Mouse (Mus musculus) frontal cortex, postnatal 36 days (tissue): ENCODE measurements around the gene Ezh1.
A peak's percentile ranks its signal among the peaks of the same experiment; 100 is the strongest.

Experiments used
- DNase-seq, 2 experiments: peaks; one replicate each; pipeline ENCODE4 v3.0.0; 2022; ENCODE audit warnings: low spot score in 2 of 2

Gene Ezh1

DNA sequence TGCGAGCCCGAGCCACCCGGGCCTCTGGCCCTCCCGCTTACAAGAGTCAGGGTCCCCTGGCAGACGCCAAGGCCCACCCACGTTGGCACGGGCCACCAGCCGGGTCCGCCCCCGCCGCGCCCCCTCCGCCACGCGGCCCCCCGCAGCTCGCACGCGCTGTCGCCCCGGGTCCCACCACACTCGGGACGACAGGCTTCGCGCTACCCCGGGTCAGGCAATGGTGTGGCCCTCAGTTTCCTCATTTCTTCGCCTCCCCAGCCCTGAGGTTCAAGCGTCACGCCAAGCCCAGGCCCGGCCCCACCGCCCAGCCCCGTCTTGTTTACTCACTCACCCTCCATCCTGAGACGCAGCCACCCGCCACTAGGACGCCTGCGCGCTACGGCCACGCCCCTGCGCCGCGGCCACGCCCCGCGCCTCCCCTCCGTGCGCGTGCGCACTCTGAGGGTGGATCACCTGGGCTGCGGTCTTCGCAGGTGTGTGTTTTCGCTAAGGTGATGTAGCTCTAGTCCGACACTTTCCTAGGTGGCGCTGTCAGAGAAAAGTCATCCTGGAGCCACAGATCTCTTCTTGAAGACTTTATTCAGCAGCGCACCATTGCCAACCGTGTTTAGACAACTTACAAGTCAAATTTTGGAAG is at the start of gene Ezh1:
Ezh1 (minus strand) TSS at position 399 of the 637 bp plus-strand sequence.
- peak; percentile 88 to 92 for DNase-seq

DNA sequence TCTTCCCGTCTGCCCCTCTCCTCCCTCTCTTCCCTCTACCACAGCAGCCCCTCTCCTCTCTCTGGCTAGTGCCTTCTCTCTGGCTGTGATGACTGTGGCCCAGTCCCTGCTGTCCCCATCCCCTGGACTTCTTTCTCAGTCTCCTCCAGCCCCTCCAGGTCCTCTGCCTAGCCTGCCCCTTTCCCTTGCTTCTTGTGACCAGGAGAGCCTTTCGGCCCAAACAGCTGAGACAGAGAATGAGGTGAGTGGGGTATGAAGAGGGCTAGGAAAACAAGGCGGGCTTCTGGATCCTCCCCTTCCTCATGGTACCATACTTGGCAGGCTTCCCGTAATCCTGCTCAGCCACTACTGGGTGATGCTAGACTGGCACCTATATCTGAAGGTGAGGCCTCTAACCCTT is 49.0 kb upstream of the Ezh1 start:
- DNase-seq: no peak

DNA sequence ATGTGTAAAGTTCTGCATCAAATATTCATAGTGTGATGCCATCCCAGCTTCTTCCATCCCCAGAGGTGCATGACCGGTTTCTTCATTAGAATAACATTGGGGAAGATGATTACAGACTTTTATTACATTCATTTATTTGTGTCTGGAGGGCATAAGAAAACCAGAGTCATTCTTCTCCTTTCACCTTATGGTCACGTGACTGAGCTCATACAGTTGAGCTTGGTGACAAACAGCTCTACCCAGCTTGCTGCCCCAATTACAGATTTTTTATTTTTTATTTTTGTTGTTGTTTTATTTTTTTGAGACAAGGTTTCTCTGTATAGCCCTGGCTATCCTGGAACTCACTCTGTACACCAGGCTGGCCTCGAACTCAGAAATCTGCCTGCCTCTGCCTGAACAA is 46.2 kb upstream of the Ezh1 start:
- DNase-seq: no peak

DNA sequence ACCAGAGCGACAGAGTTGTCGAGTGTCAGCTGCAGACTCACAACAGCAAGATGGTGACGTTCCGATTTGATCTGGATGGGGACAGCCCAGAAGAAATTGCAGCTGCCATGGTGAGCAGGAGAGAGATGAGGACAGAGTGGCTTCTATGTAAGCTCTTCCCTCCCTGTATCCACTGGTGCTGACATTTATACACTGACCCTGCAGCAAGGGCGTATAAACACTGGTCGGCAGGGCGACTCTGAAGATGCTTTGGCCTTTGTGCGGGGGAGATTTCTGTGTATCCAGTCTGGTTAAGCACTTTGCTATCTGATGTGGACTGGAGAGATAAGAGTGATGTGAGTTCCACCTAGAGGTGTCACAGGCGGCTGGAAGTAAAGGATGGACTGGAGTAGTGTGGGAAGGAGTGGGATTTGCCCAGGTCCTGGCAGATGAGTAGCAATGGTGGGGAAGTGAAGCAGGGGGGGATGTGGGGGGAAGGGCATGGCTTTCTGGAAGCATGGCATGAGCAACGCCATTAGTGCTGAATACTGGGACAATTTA is 43.4 kb upstream of the Ezh1 start:
- no peak for DNase-seq

DNA sequence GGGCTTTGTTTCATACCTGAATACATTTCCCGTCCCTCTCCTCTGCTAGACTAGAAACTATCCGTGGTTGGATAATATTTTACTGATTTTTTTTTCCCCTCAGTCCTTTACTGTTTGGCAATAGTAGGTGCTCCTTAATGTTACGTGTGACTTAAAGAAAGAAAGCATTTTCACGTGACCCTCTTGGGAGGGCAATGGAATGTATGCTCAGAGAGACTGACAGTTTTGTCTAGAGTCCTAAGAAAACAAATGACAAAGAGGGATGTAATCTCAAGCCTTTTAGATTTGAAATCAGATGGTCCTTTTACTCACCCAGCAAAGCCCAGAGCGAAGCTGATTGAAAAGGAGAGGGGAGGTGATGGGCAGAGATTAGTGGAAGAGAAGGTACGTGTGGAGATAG is 39.6 kb upstream of the Ezh1 start:
- DNase-seq: no peak

GRCm38 (mm10) chr11:101264954-101265471 is 38.8 kb upstream of the Ezh1 start:
- no peak for DNase-seq

DNA sequence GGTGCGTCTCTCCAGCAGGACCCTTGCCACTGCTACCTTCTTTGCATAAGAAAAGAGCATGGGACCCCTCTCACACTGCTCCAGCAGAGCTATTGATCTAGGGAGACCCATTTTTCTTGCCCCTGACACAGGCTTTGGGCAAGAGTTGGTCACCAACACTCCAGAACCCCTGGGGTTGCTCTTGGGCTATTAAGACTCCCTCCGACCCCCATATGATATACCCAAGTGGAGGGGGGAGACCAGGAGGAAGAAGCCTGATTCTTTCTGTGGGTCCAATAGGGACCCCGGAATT is 37.7 kb upstream of the Ezh1 start:
- no peak for DNase-seq

DNA sequence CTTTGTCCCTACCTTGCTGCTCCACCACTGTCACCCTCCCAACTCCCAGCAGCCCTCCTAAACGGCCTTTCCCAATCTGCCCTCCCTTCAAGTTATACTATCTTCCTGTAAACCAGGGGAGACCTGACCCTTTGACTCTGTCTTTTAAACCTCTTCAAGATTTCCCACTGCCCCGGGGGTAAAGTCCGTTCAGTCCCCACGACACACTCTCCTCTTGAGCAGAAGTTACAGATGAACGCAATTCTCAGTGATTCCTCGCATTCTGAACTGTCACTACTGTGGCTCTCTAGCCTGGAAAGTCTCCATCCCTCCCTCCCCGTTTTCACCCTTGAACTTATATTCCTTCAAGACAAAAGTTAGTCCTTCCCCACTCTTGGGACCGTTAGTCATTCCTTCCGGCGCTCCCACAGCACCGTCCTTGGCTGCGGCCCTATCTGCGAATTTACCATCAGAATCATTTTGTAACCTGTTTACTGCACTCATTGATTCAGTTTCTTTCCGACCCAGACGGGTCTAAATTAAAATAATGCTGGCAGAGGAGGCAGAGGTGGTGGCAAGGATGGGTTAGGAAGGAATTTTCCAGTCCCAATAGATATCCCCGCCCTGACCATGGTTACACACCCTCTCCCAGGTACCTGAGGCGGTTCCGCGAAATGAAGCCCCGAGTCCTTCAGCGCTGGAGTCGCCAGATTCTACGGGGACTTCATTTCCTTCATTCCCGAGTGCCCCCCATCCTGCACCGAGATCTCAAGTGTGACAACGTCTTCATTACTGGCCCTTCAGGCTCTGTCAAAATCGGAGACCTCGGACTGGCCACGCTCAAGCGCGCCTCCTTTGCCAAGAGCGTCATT is 37.1 kb upstream of the Ezh1 start:
- no peak for DNase-seq

DNA sequence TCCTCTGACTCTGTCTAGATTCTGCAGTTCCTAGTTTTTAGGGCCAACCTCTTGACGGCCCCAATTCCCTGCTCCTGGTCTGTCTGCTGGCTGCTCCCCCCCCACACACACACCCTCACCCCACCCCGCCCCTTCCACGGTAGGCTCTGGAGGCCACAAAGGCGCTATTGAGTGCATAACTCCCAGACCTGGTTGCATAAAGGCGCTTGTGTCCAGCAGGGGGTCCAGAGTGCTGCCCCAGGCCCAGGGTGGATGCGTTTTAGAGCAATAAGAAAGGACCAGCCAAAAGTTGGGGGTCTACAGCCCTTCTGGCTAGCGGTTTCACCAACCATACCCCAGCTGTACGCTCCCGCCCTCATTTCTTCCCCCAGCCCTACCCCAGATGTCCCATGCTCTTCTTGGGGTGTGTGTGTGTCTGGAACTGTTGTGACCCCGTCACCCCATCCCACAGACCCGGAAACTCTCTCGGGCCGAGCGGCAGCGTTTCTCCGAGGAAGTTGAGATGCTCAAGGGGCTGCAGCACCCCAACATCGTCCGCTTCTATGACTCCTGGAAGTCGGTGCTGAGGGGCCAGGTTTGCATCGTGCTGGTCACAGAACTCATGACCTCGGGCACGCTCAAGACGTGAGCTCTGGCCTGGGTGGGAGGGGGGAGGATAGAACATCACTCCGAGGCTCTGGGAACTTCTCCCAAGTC is 36.2 kb upstream of the Ezh1 start:
- DNase-seq: no peak

DNA sequence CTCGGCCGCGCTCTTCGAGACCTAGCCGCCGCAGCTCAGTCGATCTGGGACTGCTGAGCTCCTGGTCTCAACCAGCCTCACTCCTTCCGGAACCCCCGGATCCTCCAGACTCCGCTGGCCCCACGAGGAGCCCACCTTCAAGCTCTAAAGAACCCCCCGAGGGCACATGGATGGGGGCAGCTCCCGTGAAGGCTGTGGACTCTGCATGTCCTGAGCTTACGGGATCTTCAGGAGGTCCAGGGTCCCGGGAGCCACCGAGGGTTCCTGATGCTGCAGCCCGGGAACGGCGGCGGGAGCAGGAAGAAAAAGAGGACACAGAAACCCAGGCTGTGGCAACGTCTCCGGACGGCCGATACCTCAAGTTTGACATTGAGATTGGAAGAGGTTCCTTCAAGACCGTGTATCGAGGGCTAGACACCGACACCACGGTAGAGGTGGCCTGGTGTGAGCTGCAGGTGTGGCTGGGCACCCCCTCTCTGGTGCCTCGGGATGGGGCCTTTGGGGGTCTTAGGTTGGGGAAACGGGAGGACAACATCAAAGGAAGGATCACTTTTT is 34.6 kb upstream of the Ezh1 start:
- no peak for DNase-seq

- no peak for DNase-seq
Observed at GRCm38 (mm10) chr11:101259948-101260825, 33.9 kb upstream of the Ezh1 start, which contains the start of gene Wnk4. TSS of gene Wnk4 (plus strand) at chr11:101260567.

GRCm38 (mm10) chr11:101259261-101259712 is 33.0 kb upstream of the Ezh1 start:
- DNase-seq: peak; percentile 67 to 78

DNA sequence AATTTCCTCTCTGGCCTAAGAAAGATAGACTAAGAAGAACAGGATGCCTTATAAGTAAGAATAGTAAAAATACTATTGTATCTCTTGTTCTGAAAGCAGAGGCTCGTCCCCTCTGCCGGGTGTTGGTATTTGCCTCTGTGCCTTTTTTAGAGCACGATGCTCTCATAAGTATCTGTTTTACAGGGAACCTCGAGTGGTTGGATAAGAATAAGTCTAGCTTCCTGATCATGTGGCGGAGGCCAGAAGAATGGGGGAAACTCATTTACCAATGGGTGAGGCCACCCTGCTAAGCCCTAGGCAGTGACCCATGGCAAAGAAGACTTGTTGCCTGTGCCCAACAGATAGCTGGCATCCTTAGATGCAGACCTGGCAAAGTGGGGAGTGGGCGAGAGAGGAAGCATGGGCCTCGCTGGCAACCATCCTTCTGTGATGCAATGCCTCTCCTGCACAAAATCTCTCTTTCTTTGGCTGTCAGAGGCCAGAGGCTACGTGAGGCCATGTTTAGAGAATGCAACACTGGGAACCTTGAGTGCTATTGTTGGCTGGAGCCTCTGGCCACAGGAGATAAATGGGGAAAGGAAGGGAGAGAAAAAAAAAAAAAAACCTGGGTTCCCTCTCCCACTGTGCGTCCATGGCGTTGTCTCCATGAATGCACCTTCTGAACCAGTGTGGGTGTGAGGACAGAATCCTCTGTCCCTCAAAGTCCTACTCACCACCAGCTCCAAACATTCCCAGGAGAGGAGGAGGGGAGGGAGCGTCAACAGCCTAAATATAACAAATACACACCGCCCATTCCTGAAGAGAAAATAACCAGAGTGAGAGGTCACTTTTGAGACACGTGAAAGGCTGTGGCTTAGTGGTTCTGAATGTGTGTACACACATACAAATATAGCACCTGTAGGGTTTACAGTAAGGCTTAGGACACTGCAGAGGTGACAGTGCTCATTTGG is 29.8 kb upstream of the Ezh1 start:
- no peak for DNase-seq

DNA sequence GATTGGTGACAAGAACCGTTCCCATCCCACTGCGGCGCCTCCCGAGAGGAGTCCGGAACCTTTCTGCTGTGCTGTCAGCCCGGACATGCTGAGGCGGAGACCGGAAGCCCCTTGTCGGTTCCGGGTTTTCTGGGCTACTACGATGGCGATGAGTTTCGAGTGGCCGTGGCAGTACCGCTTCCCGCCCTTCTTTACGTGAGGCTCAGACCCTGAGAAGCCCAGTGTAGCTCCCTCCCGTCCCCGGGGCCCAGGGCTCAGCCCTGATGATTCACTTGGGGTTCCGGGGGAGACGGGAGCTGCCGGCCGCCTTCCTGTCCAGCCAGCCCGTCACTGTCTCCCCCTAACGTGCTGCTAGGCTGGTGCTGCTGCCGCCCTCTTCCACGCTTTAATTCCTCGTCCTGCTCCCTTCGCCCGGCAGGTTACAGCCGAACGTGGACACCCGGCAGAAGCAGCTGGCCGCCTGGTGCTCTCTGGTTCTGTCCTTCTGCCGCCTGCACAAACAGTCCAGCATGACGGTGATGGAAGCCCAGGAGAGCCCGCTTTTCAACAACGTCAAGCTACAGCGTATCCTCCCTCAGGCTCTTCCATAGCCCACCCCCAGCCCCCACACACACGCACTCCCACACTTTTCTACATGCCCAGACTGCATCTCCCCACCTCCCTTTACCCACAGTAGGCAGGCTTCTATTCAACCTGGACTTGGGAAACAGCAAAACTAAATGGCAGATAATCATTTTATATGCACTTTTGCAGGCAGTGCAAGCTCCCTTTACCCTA is 27.5 kb upstream of the Ezh1 start, which contains the start of gene Vps25:
Vps25 (plus strand) TSS at position 95 of the 777 bp plus-strand sequence.
- peak; percentile 82 to 87 for DNase-seq

DNA sequence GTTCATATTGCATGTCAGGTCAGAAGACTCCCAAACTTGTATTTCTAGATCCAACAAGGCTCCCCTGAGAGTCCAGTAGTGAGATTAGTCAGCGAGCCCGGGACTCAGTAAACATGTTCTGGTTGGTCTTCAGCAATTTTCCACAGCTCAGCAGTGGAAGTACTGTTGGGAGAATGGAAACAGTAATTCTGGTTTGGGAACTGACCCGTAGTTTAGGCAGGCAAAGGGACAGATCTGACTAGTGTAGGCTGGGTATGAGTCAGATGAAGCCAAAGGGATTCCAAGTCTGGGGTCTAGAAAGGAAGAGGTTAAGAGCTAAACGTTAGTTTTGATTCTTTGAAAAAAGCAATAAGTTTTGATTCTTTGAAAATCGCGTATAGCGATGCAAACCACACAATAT is 26.7 kb upstream of the Ezh1 start:
- no peak for DNase-seq

DNA sequence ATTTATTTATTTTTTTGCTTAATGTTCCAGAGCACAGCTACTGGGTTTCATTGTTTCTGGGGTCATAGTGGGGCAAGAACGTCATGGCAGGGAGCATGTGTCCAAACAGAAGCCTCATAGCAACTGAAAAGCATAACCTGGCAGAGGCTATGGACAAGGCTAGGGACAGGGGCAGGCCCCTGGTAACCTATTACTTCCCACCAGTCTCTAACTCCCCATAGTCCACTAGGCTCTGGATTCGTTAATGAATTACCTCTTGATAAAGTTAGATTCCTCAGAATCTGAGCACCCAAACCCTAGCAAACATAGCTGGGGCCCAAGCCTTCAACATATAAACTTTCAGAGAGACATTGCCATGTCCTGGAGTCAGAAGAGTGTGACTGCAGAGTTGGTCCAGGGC is 24.8 kb upstream of the Ezh1 start:
- no peak for DNase-seq

GRCm38 (mm10) chr11:101248258-101248994 is 22.2 kb upstream of the Ezh1 start:
- DNase-seq: peak; percentile 52 to 63

DNA sequence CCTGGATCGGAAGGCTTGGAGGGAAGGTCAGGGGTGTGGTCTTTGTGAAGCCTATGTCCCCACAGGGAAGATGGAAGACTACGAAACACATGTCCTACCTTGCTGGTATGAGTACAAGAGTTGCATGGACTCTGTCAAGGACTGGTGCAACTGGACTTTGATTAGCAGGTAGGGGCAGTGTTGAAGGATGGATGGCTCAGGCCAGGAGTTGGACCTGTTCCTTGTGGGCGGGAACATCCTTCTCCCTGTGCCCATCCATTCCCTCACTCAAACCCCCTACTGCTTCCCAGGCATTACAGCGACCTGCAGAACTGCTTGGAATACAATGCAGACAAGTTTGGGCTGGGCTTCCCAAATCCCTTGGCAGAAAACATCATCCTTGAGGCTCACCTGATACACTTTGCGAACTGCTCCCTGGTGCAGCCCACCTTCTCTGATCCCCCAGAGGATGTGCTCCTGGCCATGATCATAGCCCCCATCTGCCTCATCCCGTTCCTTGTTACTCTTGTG is 21.3 kb upstream of the Ezh1 start:
- DNase-seq: no peak
